Mouse (Mus musculus): ENCODE data around the gene Mtfp1.
"Not testable (repeated sequence)": the region's sequence is repeated elsewhere in the genome, so short reads cannot be mapped to it uniquely, and the experiment has no call there.

The Mtfp1 gene

GRCm38 (mm10) chr11:4116458-4117141, 21.4 kb upstream of the Mtfp1 start:
- intact Hi-C loops (cut with DNase I): no loop called here

- intact Hi-C loops (cut with DNase I): no loop called here
Observed at GRCm38 (mm10) chr11:4115407-4115806, 20.2 kb upstream of the Mtfp1 start.

GRCm38 (mm10) chr11:4114541-4114940, 19.3 kb upstream of the Mtfp1 start:
- intact Hi-C loops (cut with DNase I): not testable (repeated sequence)

- intact Hi-C loops (cut with DNase I): no loop called here
Observed at GRCm38 (mm10) chr11:4113970-4114369, 18.7 kb upstream of the Mtfp1 start.

GRCm38 (mm10) chr11:4113496-4113895, 18.3 kb upstream of the Mtfp1 start:
- intact Hi-C loops (cut with DNase I): no loop called here

GRCm38 (mm10) chr11:4112861-4113260, 17.6 kb upstream of the Mtfp1 start:
- intact Hi-C loops (cut with DNase I): no loop called here

GRCm38 (mm10) chr11:4112033-4112432, 16.8 kb upstream of the Mtfp1 start:
- intact Hi-C loops (cut with DNase I): no loop called here

- intact Hi-C loops (cut with DNase I): no loop called here
Observed at GRCm38 (mm10) chr11:4108691-4109090, 13.4 kb upstream of the Mtfp1 start.

- intact Hi-C loops (cut with DNase I): not testable (repeated sequence)
Observed at GRCm38 (mm10) chr11:4107901-4108300, 12.7 kb upstream of the Mtfp1 start.

GRCm38 (mm10) chr11:4105444-4105843, 10.2 kb upstream of the Mtfp1 start:
- intact Hi-C loops (cut with DNase I): no loop called here

- intact Hi-C loops (cut with DNase I): no loop called here
Observed at GRCm38 (mm10) chr11:4104989-4105388, 9.7 kb upstream of the Mtfp1 start.

GRCm38 (mm10) chr11:4103522-4103921, 8.3 kb upstream of the Mtfp1 start:
- intact Hi-C loops (cut with DNase I): no loop called here

- intact Hi-C loops (cut with DNase I): no loop called here
Observed at GRCm38 (mm10) chr11:4101851-4102250, 6.6 kb upstream of the Mtfp1 start.

- intact Hi-C loops (cut with DNase I): no loop called here
Observed at GRCm38 (mm10) chr11:4099447-4099846, 4.2 kb upstream of the Mtfp1 start.

GRCm38 (mm10) chr11:4098816-4099215, 3.6 kb upstream of the Mtfp1 start:
- intact Hi-C loops (cut with DNase I): no loop called here

- intact Hi-C loops (cut with DNase I): no loop called here
Observed at GRCm38 (mm10) chr11:4098120-4098519, 2.9 kb upstream of the Mtfp1 start.

GRCm38 (mm10) chr11:4097091-4097621, 1.9 kb upstream of the Mtfp1 start:
- intact Hi-C loops (cut with DNase I): no loop called here

- intact Hi-C loops (cut with DNase I): no loop called here
Observed at GRCm38 (mm10) chr11:4096054-4096984, 1.1 kb upstream of the Mtfp1 start.

- intact Hi-C loops (cut with DNase I): no loop called here
Observed at GRCm38 (mm10) chr11:4094378-4095170, 671 bp downstream of the Mtfp1 start.

GRCm38 (mm10) chr11:4093459-4094377, 1.5 kb downstream of the Mtfp1 start:
- intact Hi-C loops (cut with DNase I): no loop called here
